Mouse (Mus musculus): ENCODE measurements around the gene Gabrr1.
"Not testable (repeated sequence)": the region's sequence is repeated elsewhere in the genome, so short reads cannot be mapped to it uniquely, and the experiment has no call there.

Gabrr1 gene

GRCm38 (mm10) chr4:33132221-33132620 is at the start of gene Gabrr1:
Gene Gabrr1 (plus strand): TSS chr4:33132521.
- ATAC-seq (ENCODE audit: insufficient number of reproducible peaks, low FRiP score, low TSS enrichment) = no peak

GRCm38 (mm10) chr4:33099118-33099694 is 33.1 kb upstream of the Gabrr1 start:
- ATAC-seq (ENCODE audit: insufficient number of reproducible peaks, low FRiP score, low TSS enrichment) = no peak

- no peak for ATAC-seq (ENCODE audit: insufficient number of reproducible peaks, low FRiP score, low TSS enrichment)
Observed at GRCm38 (mm10) chr4:33109720-33110458, 22.4 kb upstream of the Gabrr1 start.

GRCm38 (mm10) chr4:33110845-33111244 is 21.5 kb upstream of the Gabrr1 start:
- ATAC-seq (ENCODE audit: insufficient number of reproducible peaks, low FRiP score, low TSS enrichment) = no peak

- ATAC-seq (ENCODE audit: insufficient number of reproducible peaks, low FRiP score, low TSS enrichment) = no peak
Observed at GRCm38 (mm10) chr4:33111358-33111757, 21.0 kb upstream of the Gabrr1 start.

GRCm38 (mm10) chr4:33112866-33113265 is 19.5 kb upstream of the Gabrr1 start:
- not testable (repeated sequence) for ATAC-seq (ENCODE audit: insufficient number of reproducible peaks, low FRiP score, low TSS enrichment)

GRCm38 (mm10) chr4:33119118-33119517 is 13.2 kb upstream of the Gabrr1 start:
- ATAC-seq (ENCODE audit: insufficient number of reproducible peaks, low FRiP score, low TSS enrichment) = peak; percentile 56; the same call in 1 of the 2 replicates

- peak; percentile 76; the same call in 1 of the 2 replicates for ATAC-seq (ENCODE audit: insufficient number of reproducible peaks, low FRiP score, low TSS enrichment)
Observed at GRCm38 (mm10) chr4:33124493-33124892, 7.8 kb upstream of the Gabrr1 start.

GRCm38 (mm10) chr4:33125409-33126084 is 6.8 kb upstream of the Gabrr1 start:
- peak; percentile 88 for ATAC-seq (ENCODE audit: insufficient number of reproducible peaks, low FRiP score, low TSS enrichment)

GRCm38 (mm10) chr4:33146679-33147291 is 14.5 kb downstream of the Gabrr1 start:
- ATAC-seq (ENCODE audit: insufficient number of reproducible peaks, low FRiP score, low TSS enrichment) = no peak

GRCm38 (mm10) chr4:33147825-33148224 is 15.5 kb downstream of the Gabrr1 start:
- ATAC-seq (ENCODE audit: insufficient number of reproducible peaks, low FRiP score, low TSS enrichment) = no peak

GRCm38 (mm10) chr4:33149150-33149549 is 16.8 kb downstream of the Gabrr1 start:
- ATAC-seq (ENCODE audit: insufficient number of reproducible peaks, low FRiP score, low TSS enrichment) = no peak

GRCm38 (mm10) chr4:33152087-33153038 is 20.0 kb downstream of the Gabrr1 start:
- ATAC-seq (ENCODE audit: insufficient number of reproducible peaks, low FRiP score, low TSS enrichment) = no peak

GRCm38 (mm10) chr4:33183477-33183876 is 51.2 kb downstream of the Gabrr1 start:
- ATAC-seq (ENCODE audit: insufficient number of reproducible peaks, low FRiP score, low TSS enrichment) = no peak

- ATAC-seq (ENCODE audit: insufficient number of reproducible peaks, low FRiP score, low TSS enrichment) = no peak
Observed at GRCm38 (mm10) chr4:33188164-33188563, 55.8 kb downstream of the Gabrr1 start.

GRCm38 (mm10) chr4:33188781-33189734 is 56.7 kb downstream of the Gabrr1 start:
- ATAC-seq (ENCODE audit: insufficient number of reproducible peaks, low FRiP score, low TSS enrichment) = peak; percentile 96

GRCm38 (mm10) chr4:33189735-33190036 is 57.4 kb downstream of the Gabrr1 start, which contains the start of gene Pm20d2:
Gene Pm20d2 (minus strand): TSS chr4:33189737.
- no peak for ATAC-seq (ENCODE audit: insufficient number of reproducible peaks, low FRiP score, low TSS enrichment)

- no peak for ATAC-seq (ENCODE audit: insufficient number of reproducible peaks, low FRiP score, low TSS enrichment)
Observed at GRCm38 (mm10) chr4:33198117-33198516, 65.8 kb downstream of the Gabrr1 start.

- ATAC-seq (ENCODE audit: insufficient number of reproducible peaks, low FRiP score, low TSS enrichment) = peak; percentile 40
Observed at GRCm38 (mm10) chr4:33204682-33205081, 72.4 kb downstream of the Gabrr1 start.
